Mouse (Mus musculus): ENCODE measurements at regions not wholly inside any gene's neighbourhood (a gene's known extent, or its start where the extent isn't known, plus 50 kb on each side); places are given as distances from the start of the nearest gene placed in this dataset.

DNA sequence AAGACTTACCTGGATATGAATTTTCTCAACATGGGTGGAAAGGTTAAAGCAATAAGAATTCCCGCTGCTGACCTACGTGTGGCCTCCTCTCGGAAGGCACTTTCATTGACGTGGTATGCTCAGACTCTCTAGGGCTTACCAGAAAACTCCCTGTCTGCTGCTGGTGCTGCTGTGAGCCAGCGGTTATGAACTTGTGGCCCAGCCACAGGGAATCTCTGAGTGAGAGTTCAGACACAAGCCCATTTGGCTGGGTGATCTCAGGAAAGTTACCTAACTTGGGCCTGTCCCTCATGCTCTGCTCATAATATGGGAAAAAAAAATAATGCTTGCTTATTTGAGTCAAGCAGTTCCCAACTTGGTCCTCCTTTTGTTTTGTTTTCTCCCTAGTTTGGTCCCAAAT lies 459.5 kb upstream of the Adamts5 start:
- no peak for TF ChIP-seq CTCF (conservative IDR thresholded peaks at IDR 0.05; ENCODE audit: low read length)
- TF ChIP-seq NANOG (IDR thresholded peaks at IDR 0.05; ENCODE audit: borderline replicate concordance, low read length): no peak
- TF ChIP-seq POU5F1 (IDR thresholded peaks at IDR 0.05; ENCODE audit: borderline replicate concordance, low read length): no peak

Data from E14TG2a.4 (cell line).